Mouse (Mus musculus) E14TG2a.4 (cell line): ENCODE measurements around the gene Add2.

Experiments used
- CTCF ChIP-seq: conservative IDR thresholded peaks from 2 replicates; pipeline ENCODE4 v1.5.1; 2014; ENCODE audit warnings: low read length
- NANOG ChIP-seq: IDR thresholded peaks from 2 replicates; pipeline ENCODE4 v1.6.1; 2014; ENCODE audit warnings: borderline replicate concordance, low read length, mixed read lengths
- POU5F1 ChIP-seq: IDR thresholded peaks from 2 replicates; pipeline ENCODE4 v1.6.1; 2014; ENCODE audit warnings: low read length, borderline replicate concordance

- TF ChIP-seq CTCF: no peak
- TF ChIP-seq POU5F1: no peak
- no peak for TF ChIP-seq NANOG
These were observed 125.0 kb downstream of the Add2 start for GRCm38 (mm10) chr6:86153436-86153990.
